Mouse (Mus musculus) liver, embryonic 14.5 days (tissue): ENCODE results near the gene Lin52.

Experiments used
- CTCF ChIP-seq: IDR thresholded peaks from 2 replicates; pipeline ENCODE4 v1.5.1; 2016; ENCODE audit warnings: antibody characterized with exemption, low read depth, control low read depth
- EP300 ChIP-seq: IDR thresholded peaks from 2 replicates; pipeline ENCODE4 v1.6.1; 2016; ENCODE audit warnings: antibody characterized with exemption, low read depth

GRCm38 (mm10) chr12:84408819-84409507 lies 42.3 kb upstream of the Lin52 start, which contains the start of the genes Entpd5 and Bbof1:
- TF ChIP-seq CTCF (no peak), EP300 (no peak)
